In genomic region chrX:48525866-48526265, GRCm38 (mm10) we compare ENCODE assay signal across 17 mouse cellular contexts. TPM values are rescaled to one million over a fixed set of nuclear protein-coding genes. Genes with fewer than 3 reads are reported as not detected.
A peak's percentile ranks its signal among the peaks of the same experiment; 100 is the strongest.
DNase-seq lines count a peak whose midpoint lies in the region; ATAC-seq lines count a peak whose summit lies in the region.
"Had no signal": no experiment of that assay in that cellular context is flagged by ENCODE, and none has a peak within 500 bp of the region (broad histone marks: within the 10 kb centered on the region; RNA-seq: fewer than 3 reads in every experiment).

No protein-coding gene starts in this region.

- no peak for ATAC-seq in heart, embryonic 13.5 days (ENCODE audit: extremely low read depth, insufficient number of reproducible peaks, low FRiP score, low TSS enrichment)
- no peak for ATAC-seq in midbrain, embryonic 13.5 days

- H3K4me3 ChIP-seq in heart, embryonic 13.5 days = no peak overlapping the region
- H3K4me3 ChIP-seq in midbrain, embryonic 13.5 days (replicated peaks) = no peak overlapping the region
- H3K4me3 ChIP-seq: forebrain, embryonic 10.5 days; hindbrain, embryonic 15.5 days had no signal

- H3K9me3 ChIP-seq in heart, embryonic 13.5 days = no peaks in the 10 kb centered on the region
- H3K9me3 ChIP-seq in midbrain, embryonic 13.5 days = no peaks in the 10 kb centered on the region
- H3K9me3 ChIP-seq: forebrain, embryonic 10.5 days; hindbrain, embryonic 15.5 days had no signal

- no peaks in the 10 kb centered on the region for H3K27me3 ChIP-seq in heart, embryonic 13.5 days (replicated peaks)
- no peaks in the 10 kb centered on the region for H3K27me3 ChIP-seq in midbrain, embryonic 13.5 days
- H3K27me3 ChIP-seq: hindbrain, embryonic 15.5 days had no signal

- no peak overlapping the region for H3K9ac ChIP-seq in heart, embryonic 13.5 days
- H3K9ac ChIP-seq in midbrain, embryonic 13.5 days (replicated peaks) = no peak overlapping the region
- H3K9ac ChIP-seq: hindbrain, embryonic 15.5 days had no signal

- WGBS in heart, embryonic 13.5 days = 34% methylated on average over 8 of the region's 8 CpGs
- 76% methylated on average over 8 of the region's 8 CpGs for WGBS in midbrain, embryonic 13.5 days

- DNase-seq in heart, adult 11 months = no peak
- peak; percentile 57 to 61 for DNase-seq in right cerebral cortex, adult 2 months (ENCODE audit: low spot score in 2 of 2)
- no peak for DNase-seq in right cerebral cortex, postnatal 4 days
- DNase-seq in frontal cortex, adult 2 months (ENCODE audit: extremely low spot score in 1 of 2, low spot score in 1 of 2) = peak; percentile 61 to 69
- peak; percentile 72 for DNase-seq in telencephalon, adult 2 months (ENCODE audit: low read depth, low spot score)
- no peak for DNase-seq in gastrocnemius, postnatal 14 days
- DNase-seq: gastrocnemius, postnatal 10 days; kidney, adult 2 months; lung, adult 18-20 months; spleen, adult 18-20 months had no signal

- peak overlapping the region; percentile 75 for H3K27ac ChIP-seq in heart, embryonic 13.5 days (replicated peaks)
- no peak overlapping the region for H3K27ac ChIP-seq in midbrain, embryonic 13.5 days
- H3K27ac ChIP-seq: forebrain, embryonic 10.5 days; hindbrain, embryonic 15.5 days; stomach, postnatal 0 days had no signal

- peaks cover 7% of the 10 kb centered on the region; the same call in 1 of the 2 replicates for H3K4me1 ChIP-seq in heart, embryonic 13.5 days
- peaks cover 24% of the 10 kb centered on the region for H3K4me1 ChIP-seq in midbrain, embryonic 13.5 days (replicated peaks)
- H3K4me1 ChIP-seq: forebrain, embryonic 10.5 days had no signal

- intact Hi-C loops in gastrocnemius, postnatal 14 days (cut with DNase I; ENCODE audit: low total_unique reads) = no loop called here

- H3K4me2 ChIP-seq in heart, embryonic 13.5 days = 0 out of 2 replicates have a peak overlapping the region, but pooled peaks have one; percentile 5
- H3K4me2 ChIP-seq in midbrain, embryonic 13.5 days (replicated peaks) = no peak overlapping the region
- H3K4me2 ChIP-seq: hindbrain, embryonic 15.5 days had no signal

- H3K36me3 ChIP-seq in heart, embryonic 13.5 days = no peaks in the 10 kb centered on the region
- H3K36me3 ChIP-seq in midbrain, embryonic 13.5 days = peaks cover 5% of the 10 kb centered on the region
- H3K36me3 ChIP-seq: forebrain, embryonic 10.5 days; hindbrain, embryonic 15.5 days had no signal

RNA-seq across cellular contexts. Expression of gene Rab33a, which starts 6.8 kb away (rescaled TPM):
- polyA plus RNA-seq in heart, embryonic 13.5 days (2015; fragmentation: Nextera tagmentation; extraction: Ambion mirVana) = 6.4 and 7.1 TPM in 2 replicates
- 65.6 and 66.1 TPM in 2 replicates for polyA plus RNA-seq in frontal cortex, adult 2 months (2012; rRNA removed)
- total RNA-seq in gastrocnemius, postnatal 14 days (2021) = under 1 TPM in 1 of 2 experiments, not detected in 1; 0.53 TPM
- polyA plus RNA-seq in midbrain, embryonic 13.5 days (2015; fragmentation: Nextera tagmentation; extraction: Ambion mirVana) = 74.5 and 83.7 TPM in 2 replicates
- total RNA-seq: megakaryocyte, adult 5-6 weeks; neutrophil, adult 5-6 weeks had no signal

RNA-seq across cellular contexts. Expression of gene Aifm1, which starts 12.5 kb away (rescaled TPM):
- polyA plus RNA-seq in heart, embryonic 13.5 days (2015; fragmentation: Nextera tagmentation; extraction: Ambion mirVana) = 92.6 and 98.1 TPM in 2 replicates
- polyA plus RNA-seq in frontal cortex, adult 2 months (2012; rRNA removed) = 29.4 and 33.5 TPM in 2 replicates
- 10 to 100 TPM; 46.3 to 53.6 TPM for total RNA-seq in gastrocnemius, postnatal 14 days (2021)
- 45.3 and 46.3 TPM in 2 replicates for polyA plus RNA-seq in midbrain, embryonic 13.5 days (2015; fragmentation: Nextera tagmentation; extraction: Ambion mirVana)

Comparison
In these comparisons a context has a peak if more than half of its experiments do, and no peak if none do; other contexts are left out.
1. DNase-seq: peak in right cerebral cortex, adult 2 months (2 of 2), frontal cortex, adult 2 months (2 of 2) and telencephalon, adult 2 months (single experiment); none in heart, adult 11 months (single experiment), right cerebral cortex, postnatal 4 days (single experiment) and gastrocnemius, postnatal 14 days (single experiment).